Mouse (Mus musculus) embryonic facial prominence, embryonic 15.5 days (tissue): Measurements from ENCODE around the gene Olfr435. TPM values are rescaled to one million over a fixed set of nuclear protein-coding genes. Genes with fewer than 3 reads are reported as not detected.
"Not testable (repeated sequence)": the region's sequence is repeated elsewhere in the genome, so short reads cannot be mapped to it uniquely, and the experiment has no call there.

Source experiments
- ATAC-seq: fragments of 200-750 bp; cut with Nextera tagmentation; 2 replicates; pipeline ENCODE4 v1.8.0; 2017; ENCODE audit warnings: low read depth, moderate TSS enrichment; ENCODE audit not compliant: insufficient number of reproducible peaks, low FRiP score, low TSS enrichment
- H3K27ac ChIP-seq: fragments of 300-500 bp; sonication (generic); replicated peaks from 2 replicates; pipeline ENCODE4 v1.5.1; 2015; ENCODE audit warnings: mild to moderate bottlenecking, inconsistent platforms
- H3K27me3 ChIP-seq: fragments of 300-500 bp; sonication (generic); 2 replicates; pipeline ENCODE4 v1.6.1; 2015; ENCODE audit warnings: inconsistent platforms
- H3K36me3 ChIP-seq: fragments of 300-500 bp; sonication (generic); 2 replicates; pipeline ENCODE4 v1.6.1; 2015; ENCODE audit warnings: mild to moderate bottlenecking, inconsistent platforms
- H3K4me1 ChIP-seq: fragments of 300-500 bp; sonication (generic); 2 replicates; pipeline ENCODE4 v1.6.1; 2015; ENCODE audit warnings: inconsistent platforms
- H3K4me2 ChIP-seq: fragments of 300-500 bp; sonication (generic); replicated peaks from 2 replicates; pipeline ENCODE4 v1.6.1; 2015; ENCODE audit warnings: mild to moderate bottlenecking, inconsistent platforms
- H3K4me3 ChIP-seq: fragments of 300-500 bp; sonication (generic); replicated peaks from 2 replicates; pipeline ENCODE4 v1.5.1; 2015; ENCODE audit warnings: mild to moderate bottlenecking, inconsistent platforms
- H3K9ac ChIP-seq: fragments of 300-500 bp; sonication (generic); 2 replicates; pipeline ENCODE4 v1.6.1; 2015; ENCODE audit warnings: inconsistent platforms
- H3K9me3 ChIP-seq: fragments of 300-500 bp; sonication (generic); replicated peaks from 2 replicates; pipeline ENCODE4 v1.6.1; 2016; ENCODE audit warnings: inconsistent platforms
- WGBS: fragments of 180-500 bp; shearing (Covaris S2); methylation state at CpG from one replicate; pipeline ENCODE4 v1.1.7; 2015; 5-methylcytosine and 5-hydroxymethylcytosine counted together
- polyA plus RNA-seq: library from polyadenylated mRNA; unstranded; fragments of >200 nt; fragmentation: Nextera tagmentation; extraction: Ambion mirVana; gene quantifications from 2 replicates; pipeline ENCODE4 v1.2.1, GENCODE M21; 2015

Olfr435 gene
- polyA plus RNA-seq, 1 experiment from 2014 or later = 0.11 TPM

GRCm38 (mm10) chr6:43231255-43231654, 34.3 kb downstream of the Olfr435 start, which contains the start of gene Olfr47:
Gene Olfr47 (plus strand): TSS chr6:43231529.
- ATAC-seq = not testable (repeated sequence)

GRCm38 (mm10) chr6:43242061-43242460, 45.1 kb downstream of the Olfr435 start:
- no peaks in the 10 kb centered on the region for H3K27me3 ChIP-seq
- 11% methylated on average over 4 of the region's 4 CpGs for WGBS

More at GRCm38 (mm10) chr6:43231255-43231654, 34.3 kb downstream of the Olfr435 start, which contains the start of gene Olfr47:
- H3K9ac ChIP-seq, H3K27me3 ChIP-seq, H3K36me3 ChIP-seq, H3K4me3 ChIP-seq, H3K27ac ChIP-seq, H3K9me3 ChIP-seq, H3K4me1 ChIP-seq, H3K4me2 ChIP-seq: not testable (repeated sequence)
- WGBS = 88% methylated on average over 1 of the region's 1 CpGs

GRCm38 (mm10) chr6:43247396-43247795, 50.5 kb downstream of the Olfr435 start:
- no peak for ATAC-seq
- Histone ChIP-seq H3K9ac (no peak overlapping the region), H3K27me3 (no peaks in the 10 kb centered on the region), H3K27ac (no peak overlapping the region), H3K4me3 (no peak overlapping the region), H3K4me1 (no peaks in the 10 kb centered on the region), H3K9me3 (no peaks in the 10 kb centered on the region), H3K36me3 (no peaks in the 10 kb centered on the region), H3K4me2 (no peak overlapping the region)
- 49% methylated on average over 3 of the region's 3 CpGs for WGBS

More at GRCm38 (mm10) chr6:43242061-43242460, 45.1 kb downstream of the Olfr435 start:
- ATAC-seq = no peak
- H3K9ac ChIP-seq = no peak overlapping the region
- H3K9me3 ChIP-seq = no peaks in the 10 kb centered on the region
- no peak overlapping the region for H3K4me2 ChIP-seq
- H3K4me1 ChIP-seq = no peaks in the 10 kb centered on the region
- no peak overlapping the region for H3K4me3 ChIP-seq
- H3K27ac ChIP-seq = no peak overlapping the region
- no peaks in the 10 kb centered on the region for H3K36me3 ChIP-seq

GRCm38 (mm10) chr6:43252994-43253393, 56.0 kb downstream of the Olfr435 start:
- H3K4me2 ChIP-seq = no peak overlapping the region
- no peak overlapping the region for H3K4me3 ChIP-seq
- no peak overlapping the region for H3K27ac ChIP-seq
- 79% methylated on average over 1 of the region's 1 CpGs for WGBS
- no peaks in the 10 kb centered on the region for H3K4me1 ChIP-seq
- no peak overlapping the region for H3K9ac ChIP-seq
- no peaks in the 10 kb centered on the region for H3K36me3 ChIP-seq
- H3K9me3 ChIP-seq = no peaks in the 10 kb centered on the region
- ATAC-seq = no peak
- no peaks in the 10 kb centered on the region for H3K27me3 ChIP-seq

Other genes with a start within 250 kb of the Olfr435 start
- not detected in 2 replicates for gene Olfr444, start 248.1 kb upstream of the Olfr435 start, polyA plus RNA-seq
- not detected in 2 replicates for gene Olfr441, start 90.8 kb upstream of the Olfr435 start, polyA plus RNA-seq
- gene Olfr237-ps1, start 50.6 kb upstream of the Olfr435 start, polyA plus RNA-seq = 0.11 and 0.21 TPM in 2 replicates
- gene Olfr437, start 33.9 kb upstream of the Olfr435 start, polyA plus RNA-seq = 0.16 and 0.17 TPM in 2 replicates
- gene Olfr13, start 25.0 kb upstream of the Olfr435 start, polyA plus RNA-seq = 0.05 TPM in 1 of 2 replicates, not detected in the other
- 0.28 TPM in 1 of 2 replicates, not detected in the other for gene Olfr434, start 15.9 kb downstream of the Olfr435 start, polyA plus RNA-seq
- gene Olfr47, start 34.4 kb downstream of the Olfr435 start, polyA plus RNA-seq = not detected in 2 replicates
- gene Arhgef5, start 68.4 kb downstream of the Olfr435 start, polyA plus RNA-seq = 13.7 and 15.3 TPM in 2 replicates
- gene Nobox, start 112.4 kb downstream of the Olfr435 start, polyA plus RNA-seq = not detected in 2 replicates